Mouse (Mus musculus) midbrain, postnatal 0 days (tissue): Measurements from ENCODE around the gene Kif26a. TPM values are rescaled to one million over a fixed set of nuclear protein-coding genes. Genes with fewer than 3 reads are reported as not detected.

ENCODE experiments used
- ATAC-seq: fragments of 200-750 bp; cut with Nextera tagmentation; 2 replicates; pipeline ENCODE4 v1.8.0; 2017; ENCODE audit warnings: moderate number of reproducible peaks, mild to moderate bottlenecking, moderate TSS enrichment, moderate library complexity; ENCODE audit not compliant: low FRiP score
- DNase-seq: peaks from one replicate; pipeline ENCODE4 v3.0.0-alpha.2; 2015; ENCODE audit warnings: low spot score
- H3K27ac ChIP-seq: fragments of 300-500 bp; sonication (generic); 2 replicates; pipeline ENCODE4 v1.5.1; 2014; ENCODE audit warnings: low read depth, mild to moderate bottlenecking, low read length, mixed read lengths
- H3K27me3 ChIP-seq: fragments of 300-500 bp; sonication (generic); 2 replicates; pipeline ENCODE4 v1.6.1; 2014; ENCODE audit warnings: low read length, control low read depth, mixed read lengths; ENCODE audit not compliant: insufficient read depth
- H3K36me3 ChIP-seq: fragments of 300-500 bp; sonication (generic); 2 replicates; pipeline ENCODE4 v1.6.1; 2014; ENCODE audit warnings: low read length, control low read depth, mixed read lengths; ENCODE audit not compliant: insufficient read depth
- H3K4me1 ChIP-seq: fragments of 300-500 bp; sonication (generic); 2 replicates; pipeline ENCODE4 v1.6.1; 2014; ENCODE audit warnings: mild to moderate bottlenecking, control low read depth, antibody characterized with exemption, low read length, mixed read lengths; ENCODE audit not compliant: insufficient read depth
- H3K4me2 ChIP-seq: fragments of 300-500 bp; sonication (generic); 2 replicates; pipeline ENCODE4 v1.6.1; 2014; ENCODE audit warnings: low read depth, mild to moderate bottlenecking, low read length, mixed read lengths; ENCODE audit not compliant: poor library complexity, severe bottlenecking
- H3K4me3 ChIP-seq: fragments of 300-500 bp; sonication (generic); 2 replicates; pipeline ENCODE4 v1.5.1; 2014; ENCODE audit warnings: low read depth, mild to moderate bottlenecking, low read length, moderate library complexity
- H3K9ac ChIP-seq: fragments of 300-500 bp; sonication (generic); replicated peaks from 2 replicates; pipeline ENCODE4 v1.6.1; 2014; ENCODE audit warnings: mild to moderate bottlenecking, low read length, moderate library complexity, mixed read lengths; ENCODE audit not compliant: poor library complexity, severe bottlenecking
- H3K9me3 ChIP-seq: fragments of 300-500 bp; sonication (generic); 2 replicates; pipeline ENCODE4 v1.6.1; 2016; ENCODE audit warnings: low read length, control low read depth
- CTCF ChIP-seq: IDR thresholded peaks from 2 replicates; pipeline ENCODE4 v1.5.1; 2016; ENCODE audit warnings: antibody characterized with exemption, mild to moderate bottlenecking
- WGBS: fragments of 180-500 bp; shearing (Covaris S2); extraction: QIAGEN DNeasy Blood & Tissue Kit; methylation state at CpG from one replicate; pipeline ENCODE4 v1.1.7; 2014; 5-methylcytosine and 5-hydroxymethylcytosine counted together
- polyA plus RNA-seq: library from polyadenylated mRNA; unstranded; fragments of >200 nt; fragmentation: Nextera tagmentation; extraction: Ambion mirVana; gene quantifications from 2 replicates; pipeline ENCODE4 v1.2.1, GENCODE M21; 2015
- total RNA-seq: library from RNA; depleted of rRNA; stranded (reverse); fragments of >200 nt; gene quantifications from 2 replicates; pipeline ENCODE4 v1.2.3, GENCODE M21; 2014

Gene Kif26a
- total and polyA plus RNA-seq, 2 experiments from 2014 or later = 2.4 to 26.5 TPM

DNA sequence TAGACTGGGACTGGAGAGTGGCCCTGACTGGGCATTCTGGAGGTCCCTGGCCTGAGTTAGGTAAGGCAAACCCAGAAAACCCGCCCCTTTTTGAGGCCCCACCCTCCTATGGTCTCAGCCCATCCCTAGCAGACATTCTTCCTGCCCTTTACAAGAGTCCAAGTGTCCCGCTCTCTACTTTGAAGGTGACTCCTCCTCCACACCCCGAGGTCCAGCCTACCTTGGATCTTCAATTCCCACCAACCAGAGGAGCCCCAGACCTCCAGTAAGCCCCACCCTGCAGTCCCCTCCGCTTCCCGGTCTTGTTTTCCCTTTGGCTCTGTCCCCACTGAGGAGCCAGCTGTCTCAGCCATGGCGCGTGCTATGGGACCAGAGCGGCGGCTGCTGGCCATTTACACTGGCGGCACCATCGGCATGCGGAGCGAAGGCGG is 39.5 kb upstream of the Kif26a start, which contains the start of gene Aspg:
Gene Aspg (plus strand): TSS at position 139 of the 431 bp plus-strand sequence.
- H3K27ac ChIP-seq = no peak within 1 kb of the TSS
- H3K4me2 ChIP-seq = peak within 1 kb of the TSS; percentile 20; the same call in 1 of the 2 replicates
- no peaks in the 10 kb centered on the region for H3K36me3 ChIP-seq
- H3K4me1 ChIP-seq = no peaks in the 10 kb centered on the region
- DNase-seq (no peak), ATAC-seq (no peak)
- H3K9me3 ChIP-seq = no peaks in the 10 kb centered on the region
- no peak for TF ChIP-seq CTCF
- no peak within 1 kb of the TSS for H3K4me3 ChIP-seq
- H3K27me3 ChIP-seq = no peaks in the 10 kb centered on the region
- no peak within 1 kb of the TSS for H3K9ac ChIP-seq
- 4% methylated on average over 14 of the region's 14 CpGs for WGBS

DNA sequence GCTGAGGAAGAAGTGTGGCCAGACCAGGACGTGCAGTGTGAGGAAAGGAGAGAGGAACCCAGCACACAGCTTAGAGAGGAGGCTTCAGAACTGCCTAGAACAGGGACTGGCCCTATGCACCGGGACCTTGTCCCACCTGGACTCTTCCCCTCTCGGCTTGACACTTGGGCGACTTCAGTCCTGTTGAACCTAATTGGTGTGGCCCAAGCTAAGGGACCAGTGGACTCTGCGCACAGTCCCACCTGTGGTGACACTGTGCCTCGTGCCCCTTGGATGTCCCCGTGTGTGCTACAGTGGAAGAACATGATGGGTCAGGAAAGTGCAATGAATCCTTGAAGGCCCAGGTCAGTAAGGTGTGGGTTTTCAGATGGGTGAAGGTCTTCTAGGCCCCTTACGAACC is 38.3 kb upstream of the Kif26a start:
- Histone ChIP-seq H3K4me1 (no peaks in the 10 kb centered on the region), H3K9ac (no peak overlapping the region), H3K27me3 (no peaks in the 10 kb centered on the region), H3K4me3 (no peak overlapping the region), H3K4me2 (no peak overlapping the region), H3K9me3 (no peaks in the 10 kb centered on the region), H3K36me3 (no peaks in the 10 kb centered on the region), H3K27ac (no peak overlapping the region)
- ATAC-seq (no peak), DNase-seq (no peak)
- TF ChIP-seq CTCF = no peak
- 86% methylated on average over 8 of the region's 8 CpGs for WGBS

DNA sequence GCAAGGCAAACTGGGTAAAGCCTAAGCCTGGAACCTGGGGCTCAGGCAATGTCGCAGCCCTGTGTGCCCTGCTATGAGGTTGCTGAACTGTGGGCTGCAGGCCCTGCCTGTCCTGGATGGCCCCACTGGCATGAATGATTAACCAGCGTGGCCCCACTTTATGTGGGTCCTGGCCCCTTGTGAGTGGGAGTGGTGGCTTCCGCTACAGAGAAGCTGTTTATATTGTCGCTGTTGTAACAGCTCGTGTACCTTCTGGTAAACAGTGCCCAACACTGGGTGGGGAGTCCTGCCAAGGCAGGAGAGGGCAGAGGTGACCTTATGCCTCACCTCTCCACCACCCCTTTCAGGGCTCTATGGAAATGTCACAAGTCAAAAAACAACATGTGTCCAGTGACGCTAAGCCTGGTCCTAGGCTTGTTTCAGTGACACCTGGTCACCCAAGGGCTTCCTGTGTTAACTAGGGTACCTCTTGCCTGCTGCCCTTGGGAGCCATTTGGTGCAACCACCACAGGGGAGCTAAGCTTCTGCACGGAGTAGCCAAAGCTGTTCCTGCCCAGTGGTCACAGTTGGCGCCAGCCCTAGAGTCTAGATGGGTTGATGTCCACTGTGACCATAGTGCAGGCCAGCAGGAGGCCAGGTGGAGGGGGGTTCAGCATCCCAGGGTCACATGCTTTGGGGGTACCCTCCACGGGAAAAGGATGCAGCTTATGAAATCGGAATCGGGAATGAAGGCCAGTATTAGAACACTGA is 37.1 kb upstream of the Kif26a start:
- 88% methylated on average over 11 of the region's 11 CpGs for WGBS
- no peaks in the 10 kb centered on the region for H3K9me3 ChIP-seq
- no peak for ATAC-seq
- TF ChIP-seq CTCF = no peak
- DNase-seq = no peak
- no peak overlapping the region for H3K27ac ChIP-seq
- no peak overlapping the region for H3K4me3 ChIP-seq
- no peaks in the 10 kb centered on the region for H3K4me1 ChIP-seq
- no peaks in the 10 kb centered on the region for H3K27me3 ChIP-seq
- no peak overlapping the region for H3K4me2 ChIP-seq
- no peak overlapping the region for H3K9ac ChIP-seq
- H3K36me3 ChIP-seq = no peaks in the 10 kb centered on the region

DNA sequence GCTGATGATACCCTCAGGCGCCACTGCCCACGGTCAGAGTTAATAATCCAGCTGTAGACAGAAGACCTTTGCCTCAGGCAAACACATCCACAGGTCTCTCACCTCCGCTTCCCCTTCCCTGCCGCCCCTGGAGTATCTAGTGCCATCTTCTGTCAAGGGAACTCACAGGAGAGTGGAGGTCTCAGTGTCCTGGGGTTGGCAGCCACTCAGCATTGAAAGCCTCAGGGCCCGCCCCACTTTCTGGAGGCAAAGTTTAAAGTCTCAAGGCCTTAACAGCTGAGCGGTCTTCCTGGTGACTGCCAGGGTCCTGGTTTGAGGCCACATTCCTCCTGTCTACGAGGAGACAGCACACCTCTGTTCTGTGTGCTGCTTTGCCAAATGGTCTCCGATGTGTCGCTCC is 36.3 kb upstream of the Kif26a start:
- Histone ChIP-seq H3K27ac (no peak overlapping the region), H3K4me1 (no peaks in the 10 kb centered on the region), H3K4me2 (no peak overlapping the region), H3K4me3 (no peak overlapping the region), H3K9me3 (no peaks in the 10 kb centered on the region), H3K36me3 (no peaks in the 10 kb centered on the region), H3K27me3 (no peaks in the 10 kb centered on the region), H3K9ac (no peak overlapping the region)
- no peak for DNase-seq
- 83% methylated on average over 9 of the region's 9 CpGs for WGBS
- no peak for ATAC-seq
- TF ChIP-seq CTCF = no peak

DNA sequence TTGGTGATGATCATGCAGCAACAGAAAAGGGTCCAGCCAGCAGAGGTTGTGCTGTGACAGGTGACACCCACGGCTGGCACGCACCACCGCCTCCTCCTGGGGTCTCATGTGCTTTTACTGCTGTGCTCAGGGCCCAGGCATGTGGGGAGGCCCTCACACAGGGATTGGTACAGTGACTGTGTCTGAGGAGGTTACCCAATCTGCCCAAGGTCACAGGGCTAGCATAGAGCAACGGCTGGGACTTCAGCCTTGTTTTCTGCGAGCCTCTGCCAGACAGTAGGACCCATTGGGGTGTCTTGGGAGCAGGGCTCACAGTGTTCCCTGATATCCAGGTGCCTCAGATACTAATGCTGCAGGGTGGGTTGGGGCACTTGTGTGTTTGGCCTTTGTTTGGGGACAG is 34.7 kb upstream of the Kif26a start:
- ATAC-seq = no peak
- H3K4me3 ChIP-seq = no peak overlapping the region
- WGBS = 94% methylated on average over 5 of the region's 5 CpGs
- H3K36me3 ChIP-seq = no peaks in the 10 kb centered on the region
- no peaks in the 10 kb centered on the region for H3K4me1 ChIP-seq
- DNase-seq = no peak
- H3K9me3 ChIP-seq = no peaks in the 10 kb centered on the region
- no peak overlapping the region for H3K9ac ChIP-seq
- no peak for TF ChIP-seq CTCF
- no peak overlapping the region for H3K27ac ChIP-seq
- no peak overlapping the region for H3K4me2 ChIP-seq
- H3K27me3 ChIP-seq = no peaks in the 10 kb centered on the region

DNA sequence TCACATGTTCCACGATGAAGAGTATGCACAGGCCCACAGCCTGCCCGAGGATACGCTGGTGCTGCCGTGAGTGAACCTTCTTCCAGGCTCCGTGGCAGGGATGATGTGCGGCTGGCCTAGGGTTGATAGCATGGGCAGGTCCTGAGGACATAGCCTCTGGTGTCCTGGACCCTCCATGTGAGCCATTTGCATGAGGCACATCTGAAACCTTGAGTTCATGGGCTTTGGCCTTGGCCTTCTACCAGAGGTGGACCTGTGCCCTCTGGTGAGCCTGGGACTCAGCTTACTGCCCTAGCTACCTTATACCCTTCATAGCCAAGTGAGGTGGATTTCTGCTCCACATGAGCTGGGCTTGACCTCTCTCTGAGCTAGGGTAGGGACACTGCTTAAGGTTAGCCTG is 33.8 kb upstream of the Kif26a start:
- H3K4me3 ChIP-seq = no peak overlapping the region
- no peaks in the 10 kb centered on the region for H3K9me3 ChIP-seq
- H3K27me3 ChIP-seq = no peaks in the 10 kb centered on the region
- no peak overlapping the region for H3K4me2 ChIP-seq
- WGBS = 89% methylated on average over 6 of the region's 6 CpGs
- H3K4me1 ChIP-seq = no peaks in the 10 kb centered on the region
- no peaks in the 10 kb centered on the region for H3K36me3 ChIP-seq
- ATAC-seq (no peak), DNase-seq (no peak)
- no peak overlapping the region for H3K9ac ChIP-seq
- no peak for TF ChIP-seq CTCF
- no peak overlapping the region for H3K27ac ChIP-seq
